Mouse (Mus musculus): ENCODE measurements around the gene Entpd1. TPM values are rescaled to one million over a fixed set of nuclear protein-coding genes. Genes with fewer than 3 reads are reported as not detected.

The Entpd1 gene
- polyA plus RNA-seq, 2 experiments: 7.4 to 9.8 TPM

GRCm38 (mm10) chr19:40643846-40644245 lies 31.7 kb downstream of the Entpd1 start:
- no peak for TF ChIP-seq POLR2A (IDR thresholded peaks at IDR 0.05; ENCODE audit: borderline replicate concordance, extremely low read depth, insufficient read depth, insufficient read length)
- Histone ChIP-seq H3K4me3 (replicated peaks; ENCODE audit: low read length) (no peak overlapping the region), H3K27ac (replicated peaks; ENCODE audit: low read depth, low read length) (no peak overlapping the region), H3K9ac (ENCODE audit: low read depth, low read length, severe bottlenecking) (no peak overlapping the region), H3K4me2 (replicated peaks; ENCODE audit: low read depth, low read length, severe bottlenecking) (no peak overlapping the region), H3K27me3 (ENCODE audit: control insufficient read depth, insufficient read depth, low read length) (no peaks in the 10 kb centered on the region), H3K36me3 (ENCODE audit: control insufficient read depth, insufficient read depth, low read length) (no peaks in the 10 kb centered on the region), H3K9me3 (ENCODE audit: control insufficient read depth, low read length) (no peaks in the 10 kb centered on the region), H3K4me1 (ENCODE audit: control insufficient read depth, insufficient read depth, low read length) (peaks cover 15% of the 10 kb centered on the region)
- ATAC-seq (ENCODE audit: low FRiP score, low read depth) (no peak), DNase-seq (ENCODE audit: low spot score) (no peak)
- 96% methylated on average over 1 of the region's 1 CpGs for WGBS

DNA sequence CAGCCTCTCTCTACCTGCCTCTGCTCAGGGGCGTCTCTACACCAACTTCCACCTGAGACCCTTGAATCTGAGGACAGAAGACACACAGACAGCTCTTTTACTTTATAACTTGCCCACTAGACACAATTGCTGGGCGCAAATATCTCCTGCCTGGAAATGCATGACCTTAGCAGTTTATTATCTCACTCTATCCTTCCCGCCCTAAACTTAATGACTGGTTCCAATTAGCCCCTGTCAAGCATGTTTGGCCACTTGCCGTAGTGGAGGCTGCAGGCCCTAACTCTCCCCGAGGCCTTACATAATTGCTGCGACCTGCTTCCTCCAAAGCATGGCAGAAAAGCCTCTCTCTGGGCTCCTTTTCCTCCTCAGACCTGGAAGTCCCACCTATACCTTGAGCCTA lies 34.2 kb downstream of the Entpd1 start:
- no peaks in the 10 kb centered on the region for H3K36me3 ChIP-seq (ENCODE audit: control insufficient read depth, insufficient read depth, low read length)
- H3K27ac ChIP-seq (replicated peaks; ENCODE audit: low read depth, low read length): no peak overlapping the region
- peaks cover 15% of the 10 kb centered on the region for H3K4me1 ChIP-seq (ENCODE audit: control insufficient read depth, insufficient read depth, low read length)
- no peak overlapping the region for H3K4me3 ChIP-seq (replicated peaks; ENCODE audit: low read length)
- no peak for TF ChIP-seq POLR2A (IDR thresholded peaks at IDR 0.05; ENCODE audit: borderline replicate concordance, extremely low read depth, insufficient read depth, insufficient read length)
- WGBS: 23% methylated on average over 6 of the region's 6 CpGs
- no peak overlapping the region for H3K9ac ChIP-seq (ENCODE audit: low read depth, low read length, severe bottlenecking)
- ATAC-seq (ENCODE audit: low FRiP score, low read depth) (no peak), DNase-seq (ENCODE audit: low spot score) (no peak)
- H3K27me3 ChIP-seq (ENCODE audit: control insufficient read depth, insufficient read depth, low read length): no peaks in the 10 kb centered on the region
- H3K9me3 ChIP-seq (ENCODE audit: control insufficient read depth, low read length): no peaks in the 10 kb centered on the region
- no peak overlapping the region for H3K4me2 ChIP-seq (replicated peaks; ENCODE audit: low read depth, low read length, severe bottlenecking)

DNA sequence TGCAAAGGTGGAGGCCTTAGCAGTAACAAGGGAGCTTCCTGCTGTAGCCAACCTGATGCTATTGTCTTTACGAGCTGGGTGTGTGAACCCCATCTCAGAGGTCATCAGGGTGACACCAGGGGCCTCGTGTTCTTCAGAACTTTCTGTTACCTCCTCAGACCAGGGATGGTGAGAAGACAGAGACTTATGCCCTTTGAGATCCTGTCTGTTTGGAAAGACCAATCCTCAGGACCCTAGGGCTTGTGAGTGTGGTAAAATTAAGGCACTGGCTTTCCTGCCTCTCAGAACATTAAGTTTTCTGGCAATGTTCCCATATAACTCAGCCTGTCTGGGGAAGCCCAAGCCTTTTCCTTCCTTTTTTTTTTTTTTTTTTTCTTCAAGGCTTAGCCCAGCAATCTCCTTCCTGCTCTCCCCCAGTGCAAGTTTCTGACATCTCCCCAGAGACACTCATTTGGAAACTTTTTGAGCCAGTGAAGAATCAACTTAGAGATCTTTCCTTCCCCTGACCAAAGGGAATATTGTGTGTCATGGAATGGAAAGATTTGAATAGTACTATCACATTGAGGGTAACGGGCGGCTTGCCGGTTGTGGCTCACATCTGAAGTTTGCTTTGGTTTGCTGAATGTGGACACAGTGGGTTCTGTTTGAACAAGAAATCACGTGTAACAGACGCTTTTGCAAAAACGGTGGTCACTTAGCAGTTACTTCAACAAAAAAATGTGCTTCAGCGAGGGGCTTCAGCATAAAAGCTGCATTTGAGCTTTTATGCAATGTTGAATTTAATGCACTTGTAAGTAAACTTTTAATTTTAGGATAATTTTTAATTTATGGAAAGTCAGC lies 35.4 kb downstream of the Entpd1 start:
- no peak overlapping the region for H3K4me3 ChIP-seq (replicated peaks; ENCODE audit: low read length)
- no peak overlapping the region for H3K27ac ChIP-seq (replicated peaks; ENCODE audit: low read depth, low read length)

GRCm38 (mm10) chr19:40650090-40650489 lies 37.9 kb downstream of the Entpd1 start:
- WGBS: 59% methylated on average over 5 of the region's 5 CpGs
- Histone ChIP-seq H3K4me3 (replicated peaks; ENCODE audit: low read length) (no peak overlapping the region), H3K9me3 (ENCODE audit: control insufficient read depth, low read length) (no peaks in the 10 kb centered on the region), H3K4me1 (ENCODE audit: control insufficient read depth, insufficient read depth, low read length) (peaks cover 15% of the 10 kb centered on the region), H3K36me3 (ENCODE audit: control insufficient read depth, insufficient read depth, low read length) (no peaks in the 10 kb centered on the region), H3K9ac (ENCODE audit: low read depth, low read length, severe bottlenecking) (no peak overlapping the region), H3K27ac (replicated peaks; ENCODE audit: low read depth, low read length) (no peak overlapping the region), H3K4me2 (replicated peaks; ENCODE audit: low read depth, low read length, severe bottlenecking) (no peak overlapping the region), H3K27me3 (ENCODE audit: control insufficient read depth, insufficient read depth, low read length) (no peaks in the 10 kb centered on the region)
- ATAC-seq (ENCODE audit: low FRiP score, low read depth) (no peak), DNase-seq (ENCODE audit: low spot score) (no peak)
- no peak for TF ChIP-seq POLR2A (IDR thresholded peaks at IDR 0.05; ENCODE audit: borderline replicate concordance, extremely low read depth, insufficient read depth, insufficient read length)

More for the DNA sequence above, 35.4 kb downstream of the Entpd1 start:
- Histone ChIP-seq H3K36me3 (ENCODE audit: control insufficient read depth, insufficient read depth, low read length) (no peaks in the 10 kb centered on the region), H3K9me3 (ENCODE audit: control insufficient read depth, low read length) (no peaks in the 10 kb centered on the region), H3K4me1 (ENCODE audit: control insufficient read depth, insufficient read depth, low read length) (peaks cover 15% of the 10 kb centered on the region), H3K4me2 (replicated peaks; ENCODE audit: low read depth, low read length, severe bottlenecking) (no peak overlapping the region), H3K9ac (ENCODE audit: low read depth, low read length, severe bottlenecking) (no peak overlapping the region), H3K27me3 (ENCODE audit: control insufficient read depth, insufficient read depth, low read length) (no peaks in the 10 kb centered on the region)
- DNase-seq (ENCODE audit: low spot score): peak; percentile 59
- 55% methylated on average over 9 of the region's 9 CpGs for WGBS
- no peak for ATAC-seq (ENCODE audit: low FRiP score, low read depth)
- no peak for TF ChIP-seq POLR2A (IDR thresholded peaks at IDR 0.05; ENCODE audit: borderline replicate concordance, extremely low read depth, insufficient read depth, insufficient read length)

DNA sequence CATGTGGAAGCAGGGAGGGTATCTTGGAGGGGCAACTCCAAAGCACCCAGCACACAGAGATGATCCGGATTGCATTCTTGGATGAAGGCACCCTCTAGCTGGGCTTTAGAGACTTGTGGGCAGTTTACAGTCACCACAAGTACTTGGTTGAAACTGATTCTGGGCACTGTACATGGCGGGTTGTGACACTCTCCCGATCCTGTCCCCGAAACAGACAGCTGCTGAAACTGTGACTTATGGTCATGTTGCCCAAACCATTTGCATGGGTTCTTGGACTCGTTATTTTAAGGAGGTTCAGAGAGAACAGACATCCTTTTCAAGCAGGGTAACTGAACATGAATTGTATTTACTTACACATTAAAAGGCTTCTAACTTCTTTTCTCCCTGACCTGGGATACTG lies 44.0 kb downstream of the Entpd1 start:
- H3K36me3 ChIP-seq (ENCODE audit: control insufficient read depth, insufficient read depth, low read length): no peaks in the 10 kb centered on the region
- H3K4me2 ChIP-seq (replicated peaks; ENCODE audit: low read depth, low read length, severe bottlenecking): no peak overlapping the region
- H3K9me3 ChIP-seq (ENCODE audit: control insufficient read depth, low read length): no peaks in the 10 kb centered on the region
- H3K4me3 ChIP-seq (replicated peaks; ENCODE audit: low read length): no peak overlapping the region
- DNase-seq (ENCODE audit: low spot score) (no peak), ATAC-seq (ENCODE audit: low FRiP score, low read depth) (no peak)
- H3K27ac ChIP-seq (replicated peaks; ENCODE audit: low read depth, low read length): no peak overlapping the region
- H3K27me3 ChIP-seq (ENCODE audit: control insufficient read depth, insufficient read depth, low read length): 0 out of 2 replicates have a peak, but pooled peaks cover 6% of the 10 kb centered on the region
- H3K9ac ChIP-seq (ENCODE audit: low read depth, low read length, severe bottlenecking): no peak overlapping the region
- peaks cover 11% of the 10 kb centered on the region for H3K4me1 ChIP-seq (ENCODE audit: control insufficient read depth, insufficient read depth, low read length)
- no peak for TF ChIP-seq POLR2A (IDR thresholded peaks at IDR 0.05; ENCODE audit: borderline replicate concordance, extremely low read depth, insufficient read depth, insufficient read length)
- 82% methylated on average over 5 of the region's 5 CpGs for WGBS

Data from limb, embryonic 14.5 days (tissue).